Mouse (Mus musculus) liver, adult 2 months (tissue): Measurements from ENCODE around the gene Fbxo22.

ENCODE experiments used
- CTCF ChIP-seq: fragments of 200-500 bp; IDR thresholded peaks from 2 replicates; pipeline ENCODE4 v1.5.1; 2011; ENCODE audit warnings: low read depth, low read length, control low read depth
- POLR2A ChIP-seq: fragments of 200-500 bp; IDR thresholded peaks from 2 replicates; pipeline ENCODE4 v1.6.1; 2011; ENCODE audit warnings: low read length, control low read depth; ENCODE audit not compliant: insufficient read depth; ENCODE audit errors: extremely low read depth

DNA sequence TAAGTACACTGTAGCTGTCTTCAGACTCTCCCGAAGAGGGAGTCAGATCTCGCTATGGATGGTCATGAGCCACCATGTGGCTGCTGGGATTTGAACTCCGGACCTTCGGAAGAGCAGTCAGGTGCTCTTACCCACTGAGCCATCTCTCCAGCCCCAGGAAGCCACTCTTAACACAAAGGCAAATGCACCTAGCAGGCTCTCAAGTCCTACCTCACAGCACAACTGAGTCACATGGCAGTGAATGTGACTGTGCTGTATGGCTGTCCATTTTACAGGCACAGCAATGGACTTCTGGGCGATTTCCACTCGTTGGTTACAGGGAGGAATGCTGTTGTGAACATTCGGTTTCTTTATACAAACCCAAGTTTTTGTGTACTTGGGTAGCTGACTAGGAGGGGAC, 23.9 kb downstream of the Fbxo22 start:
- TF ChIP-seq POLR2A (no peak), CTCF (no peak)
